Mouse (Mus musculus): ENCODE results near the gene Ak5. TPM values are rescaled to one million over a fixed set of nuclear protein-coding genes. Genes with fewer than 3 reads are reported as not detected.

Gene Ak5
- 0.37 TPM for polyA plus RNA-seq (2014; fragmentation: Illumina TruSeq; extraction: RNeasy Lipid Tissue Mini Kit (QIAGEN cat#74804); ENCODE audit: insufficient read depth, low read depth, low replicate concordance)

GRCm38 (mm10) chr3:152668239-152668638, at the start of gene Ak5:
Ak5 (minus strand) TSS chr3:152668360.

DNA sequence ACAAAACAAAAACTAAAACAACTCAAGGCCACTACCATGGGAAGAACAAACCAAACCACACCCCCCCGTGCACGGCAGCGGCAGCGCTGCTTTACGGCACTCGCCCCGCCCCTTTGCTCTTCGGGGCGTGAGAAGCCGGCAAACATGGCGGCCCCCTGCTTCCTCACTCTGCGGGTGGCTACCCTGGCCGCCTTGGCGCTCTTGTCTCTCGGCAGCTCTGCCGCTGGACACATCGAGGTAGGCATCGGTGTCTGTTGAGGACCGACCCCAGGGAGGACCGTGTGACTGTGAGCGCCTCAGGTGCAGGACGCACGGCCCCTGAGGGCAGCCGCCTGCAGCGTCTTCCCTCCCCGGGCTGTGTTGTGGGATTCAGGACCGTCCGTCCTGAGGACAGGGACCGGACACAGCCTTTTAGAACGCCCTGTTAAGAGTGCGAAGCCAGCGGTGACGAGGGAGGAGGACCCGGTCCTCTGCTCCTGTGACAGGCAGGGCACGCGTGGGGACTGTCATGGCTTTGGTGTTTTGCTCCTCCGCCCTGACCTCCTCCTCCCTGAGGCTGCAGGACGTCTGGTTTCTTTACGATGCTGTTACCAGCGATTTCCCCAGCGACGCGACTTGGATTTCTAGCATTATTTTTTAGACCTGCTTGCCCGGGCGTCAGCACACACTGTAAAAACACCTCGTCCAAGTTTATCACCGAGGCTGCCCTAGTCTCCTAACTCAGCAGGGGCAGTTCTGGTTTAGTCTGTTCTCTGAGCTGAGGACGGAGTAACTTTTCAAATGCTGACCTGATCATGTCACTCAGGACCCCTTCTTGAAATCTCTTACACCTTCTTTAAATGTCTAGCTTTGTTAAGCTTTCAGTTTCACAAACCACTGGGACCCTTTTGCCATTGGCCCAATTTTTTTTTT, 46.1 kb upstream of the Ak5 start, which contains the start of gene Pigk:
TSS of gene Pigk (plus strand) at position 110 of the 912 bp plus-strand sequence.

Other genes with a start within 250 kb of the Ak5 start
- gene Pigk, start 45.7 kb upstream of the Ak5 start, polyA plus RNA-seq (2014; fragmentation: Illumina TruSeq; extraction: RNeasy Lipid Tissue Mini Kit (QIAGEN cat#74804); ENCODE audit: insufficient read depth, low read depth, low replicate concordance), result 20.5 TPM